Mouse (Mus musculus): ENCODE results near the gene Rhod.
"Not testable (repeated sequence)": the region's sequence is repeated elsewhere in the genome, so short reads cannot be mapped to it uniquely, and the experiment has no call there.

The Rhod gene

DNA sequence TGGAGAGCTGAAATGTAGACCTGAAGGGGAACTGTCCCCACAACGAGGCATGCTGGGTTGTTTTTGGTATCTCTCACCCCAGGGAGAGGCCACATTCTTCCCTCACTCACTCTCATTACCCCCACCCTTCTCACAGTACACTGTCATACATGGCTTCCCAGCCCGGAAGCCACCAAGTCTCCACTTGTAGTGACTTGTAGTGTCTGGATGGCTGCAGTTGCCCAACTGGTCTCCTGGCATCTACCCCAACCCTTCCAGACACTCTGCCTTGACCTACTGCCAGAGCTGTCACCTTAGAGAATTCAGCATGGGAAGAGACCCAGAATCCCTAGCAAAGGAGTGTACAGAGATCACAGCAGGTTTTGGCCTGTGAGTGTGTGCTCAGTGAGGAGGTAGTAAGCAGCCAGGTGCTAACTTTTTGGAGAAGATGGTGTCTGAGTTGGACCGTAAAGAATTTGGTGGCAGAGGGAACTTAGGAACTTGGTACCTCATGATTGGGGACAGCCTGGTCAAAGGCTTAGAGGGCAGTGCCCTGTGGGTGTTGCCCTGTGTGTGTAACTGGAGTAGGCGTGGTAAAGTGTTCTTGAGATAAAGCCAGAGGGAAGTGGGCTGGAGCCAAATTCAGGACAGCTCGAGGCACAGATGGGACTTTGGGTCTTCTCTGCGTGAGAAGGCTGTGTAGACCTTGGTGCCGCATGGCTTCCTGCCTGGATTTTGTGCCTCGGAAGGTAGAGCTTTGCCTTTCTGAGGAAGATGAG is 18.9 kb downstream of the Rhod start:
- in situ Hi-C loops (cut with MboI; ENCODE audit: unreplicated experiment in 2 of 2): loop anchor here in 1 of 2 experiments (25.0 kb wide), 1 partner anchor 333 kb away; the partner anchor contains the start of genes Cabp2, Cdk2ap2 and Pitpnm1

DNA sequence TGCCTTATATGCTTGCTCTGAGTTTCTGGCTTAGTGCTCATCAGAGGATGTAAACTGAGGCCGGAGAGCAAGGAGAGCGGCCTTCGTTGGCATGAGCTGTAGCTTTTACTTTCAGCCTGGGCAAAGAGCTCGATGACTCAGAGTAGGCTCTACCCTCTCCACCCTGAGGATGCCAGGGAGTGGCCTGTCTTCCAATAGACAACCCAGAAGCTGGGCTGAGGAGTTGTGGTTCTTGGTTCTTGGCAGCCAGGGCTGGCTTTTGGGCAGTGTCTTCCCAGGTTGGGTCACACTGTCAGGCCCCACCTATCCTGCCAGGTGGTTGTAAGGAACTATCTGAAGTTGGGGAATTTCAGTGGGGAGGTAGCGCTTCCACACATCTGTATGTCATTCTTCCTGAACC is 19.5 kb downstream of the Rhod start:
- in situ Hi-C loops (cut with MboI; ENCODE audit: unreplicated experiment in 2 of 2): loop anchor here (5.0 to 25.0 kb wide), 4 partner anchors 87 to 332 kb away; partner anchors contain the start of genes Cabp2 (in 1 of the 2), Cdk2ap2 (in 1 of the 2), Pitpnm1 (in 1 of the 2) and Ssh3 (in 1 of the 2)

DNA sequence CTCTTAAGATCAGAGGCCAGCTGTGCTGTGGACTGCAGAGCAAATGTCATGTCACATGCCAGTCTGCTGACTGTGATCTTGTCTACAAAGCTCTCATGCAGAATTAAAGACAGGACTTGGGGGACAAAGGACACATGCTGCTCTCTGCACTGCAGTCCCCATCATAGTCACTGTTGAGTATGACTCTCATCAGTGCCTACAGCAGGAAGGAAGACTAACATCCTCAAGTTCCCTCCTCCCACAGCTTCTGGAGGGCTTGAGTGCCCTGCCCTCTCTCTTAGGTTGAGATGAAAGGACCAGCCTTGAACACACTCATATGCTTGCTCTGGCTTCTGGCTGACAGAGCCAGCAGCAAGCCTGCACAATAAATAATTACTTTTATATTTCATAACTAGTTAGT is 21.5 kb downstream of the Rhod start:
- in situ Hi-C loops (cut with MboI; ENCODE audit: unreplicated experiment in 2 of 2): loop anchor here (5.0 to 25.0 kb wide), 4 partner anchors 85 to 330 kb away; partner anchors contain the start of genes Cabp2 (in 1 of the 2), Cdk2ap2 (in 1 of the 2), Pitpnm1 (in 1 of the 2) and Ssh3 (in 1 of the 2)

DNA sequence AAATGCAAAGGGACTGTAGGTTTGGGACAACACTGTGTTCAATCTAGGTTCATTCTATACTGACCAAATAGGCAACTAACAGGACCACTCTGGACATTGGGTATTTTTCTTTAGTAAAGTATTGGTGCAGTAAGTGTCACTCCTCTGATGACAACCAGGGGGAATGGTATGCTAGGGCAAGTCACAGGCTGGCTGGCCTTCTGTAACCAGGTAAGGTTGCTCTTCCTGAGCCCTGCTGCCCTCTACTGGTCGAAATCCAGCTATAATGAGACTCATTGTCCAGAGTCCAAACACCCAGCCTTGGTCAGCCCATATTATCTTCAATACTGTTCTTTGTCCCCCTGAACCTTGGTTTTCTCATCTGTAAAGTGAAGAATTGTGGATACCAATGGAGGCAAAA is 22.0 kb downstream of the Rhod start:
- in situ Hi-C loops (cut with MboI; ENCODE audit: unreplicated experiment in 2 of 2): loop anchor here (5.0 to 25.0 kb wide), 4 partner anchors 85 to 330 kb away; partner anchors contain the start of genes Cabp2 (in 1 of the 2), Cdk2ap2 (in 1 of the 2), Pitpnm1 (in 1 of the 2) and Ssh3 (in 1 of the 2)

DNA sequence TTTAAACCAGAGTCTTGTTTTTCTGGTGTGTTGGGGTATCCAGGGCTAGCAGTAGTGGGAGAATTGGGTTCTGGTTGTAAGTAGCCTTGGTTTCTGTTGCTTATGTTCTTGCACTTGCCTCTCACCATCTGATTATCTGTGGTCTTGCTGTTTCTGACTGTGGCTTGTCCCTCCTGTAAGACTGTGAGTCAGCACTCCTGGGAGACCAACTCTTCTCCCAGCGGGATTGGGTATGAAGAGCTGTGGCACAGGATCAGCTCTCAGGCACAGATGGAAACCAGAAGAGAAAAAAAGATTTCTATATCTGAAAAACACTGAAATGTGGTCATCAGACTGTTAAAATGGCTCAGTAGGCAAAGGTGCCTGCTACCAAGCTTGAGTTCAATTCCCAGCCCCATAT is 24.6 kb downstream of the Rhod start:
- in situ Hi-C loops (cut with MboI; ENCODE audit: unreplicated experiment in 2 of 2): loop anchor here (5.0 to 25.0 kb wide), 4 partner anchors 82 to 327 kb away; partner anchors contain the start of genes Cabp2 (in 1 of the 2), Cdk2ap2 (in 1 of the 2), Pitpnm1 (in 1 of the 2) and Ssh3 (in 1 of the 2)

DNA sequence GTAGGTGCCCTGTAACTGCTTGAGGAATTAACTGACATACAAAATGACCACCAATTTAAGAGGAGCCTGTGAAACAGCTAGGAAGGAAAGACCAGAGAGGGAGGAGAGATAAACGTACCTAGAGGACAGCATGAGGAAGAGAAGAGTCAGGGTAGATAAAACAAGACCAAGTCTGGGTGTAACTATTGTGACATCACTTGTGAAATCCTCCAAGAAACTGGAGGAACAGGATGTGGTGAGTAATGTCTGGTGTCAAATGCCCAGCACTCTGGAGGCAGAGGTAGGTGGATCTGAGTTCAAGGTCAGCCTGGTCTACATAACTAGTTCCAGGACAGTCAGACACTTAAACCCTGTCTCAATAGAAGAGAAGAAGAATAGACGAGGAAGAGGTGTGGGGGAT is 30.2 kb downstream of the Rhod start:
- in situ Hi-C loops (cut with MboI; ENCODE audit: unreplicated experiment in 2 of 2): loop anchor here in 1 of 2 experiments (25.0 kb wide), 1 partner anchor 322 kb away; the partner anchor contains the start of genes Cabp2, Cdk2ap2 and Pitpnm1

DNA sequence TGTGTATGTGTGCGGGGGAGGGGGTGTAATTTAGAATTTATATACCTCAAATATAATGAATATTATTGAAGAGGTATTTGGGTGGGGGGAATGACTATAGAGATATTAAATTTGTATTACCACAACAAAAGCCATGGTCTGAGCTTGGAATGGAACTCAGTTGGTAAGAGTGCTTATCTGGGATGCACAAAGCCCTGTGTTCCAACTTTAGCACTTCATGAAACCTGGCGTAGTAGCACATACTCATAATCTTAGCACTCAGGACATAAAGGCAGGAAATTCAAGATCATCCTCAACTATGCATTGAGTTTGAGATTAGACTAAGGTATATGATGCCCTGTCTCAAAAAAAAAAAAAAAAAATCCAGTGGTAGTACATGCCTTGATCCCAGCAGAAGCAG is 34.4 kb downstream of the Rhod start:
- in situ Hi-C loops (cut with MboI; ENCODE audit: unreplicated experiment in 2 of 2): loop anchor here in 1 of 2 experiments (25.0 kb wide), 1 partner anchor 318 kb away; the partner anchor contains the start of genes Cabp2, Cdk2ap2 and Pitpnm1

DNA sequence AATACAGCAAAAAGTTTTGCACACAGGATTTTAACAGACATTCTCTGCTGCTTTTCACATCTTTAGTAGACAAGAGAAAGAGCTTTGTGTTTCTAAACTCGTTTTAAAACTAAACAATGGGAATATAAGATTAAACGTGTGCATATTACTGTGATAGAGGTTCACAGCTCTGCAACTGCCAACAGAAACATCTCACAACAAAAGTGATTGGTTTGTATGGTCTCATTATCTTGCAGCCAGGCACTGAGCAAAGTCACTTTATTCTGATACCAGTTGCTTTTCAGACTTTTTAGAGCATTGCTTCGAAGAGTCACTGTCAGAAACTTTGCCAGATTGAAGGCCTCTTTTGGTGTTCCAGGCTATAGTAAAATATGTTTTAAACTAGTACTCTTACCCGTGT is 40.3 kb downstream of the Rhod start:
- in situ Hi-C loops (cut with MboI; ENCODE audit: unreplicated experiment in 2 of 2): no loop called here

DNA sequence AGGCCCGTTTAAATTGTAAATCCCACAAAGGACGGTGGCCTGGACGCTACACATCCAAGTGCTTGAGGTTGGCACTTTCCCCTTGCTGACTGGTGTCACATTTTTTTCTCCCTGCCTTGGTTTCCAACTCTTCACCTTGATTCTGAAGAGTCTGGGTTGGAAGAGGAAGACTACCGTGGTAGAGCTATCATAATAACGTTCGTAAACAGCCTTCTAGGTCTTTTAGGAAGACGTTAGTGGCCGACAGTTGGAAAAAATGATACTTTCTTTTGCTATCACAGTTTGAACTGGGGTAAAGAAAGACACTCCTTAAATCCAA is 40.6 kb downstream of the Rhod start:
- in situ Hi-C loops (cut with MboI; ENCODE audit: unreplicated experiment in 2 of 2): no loop called here

DNA sequence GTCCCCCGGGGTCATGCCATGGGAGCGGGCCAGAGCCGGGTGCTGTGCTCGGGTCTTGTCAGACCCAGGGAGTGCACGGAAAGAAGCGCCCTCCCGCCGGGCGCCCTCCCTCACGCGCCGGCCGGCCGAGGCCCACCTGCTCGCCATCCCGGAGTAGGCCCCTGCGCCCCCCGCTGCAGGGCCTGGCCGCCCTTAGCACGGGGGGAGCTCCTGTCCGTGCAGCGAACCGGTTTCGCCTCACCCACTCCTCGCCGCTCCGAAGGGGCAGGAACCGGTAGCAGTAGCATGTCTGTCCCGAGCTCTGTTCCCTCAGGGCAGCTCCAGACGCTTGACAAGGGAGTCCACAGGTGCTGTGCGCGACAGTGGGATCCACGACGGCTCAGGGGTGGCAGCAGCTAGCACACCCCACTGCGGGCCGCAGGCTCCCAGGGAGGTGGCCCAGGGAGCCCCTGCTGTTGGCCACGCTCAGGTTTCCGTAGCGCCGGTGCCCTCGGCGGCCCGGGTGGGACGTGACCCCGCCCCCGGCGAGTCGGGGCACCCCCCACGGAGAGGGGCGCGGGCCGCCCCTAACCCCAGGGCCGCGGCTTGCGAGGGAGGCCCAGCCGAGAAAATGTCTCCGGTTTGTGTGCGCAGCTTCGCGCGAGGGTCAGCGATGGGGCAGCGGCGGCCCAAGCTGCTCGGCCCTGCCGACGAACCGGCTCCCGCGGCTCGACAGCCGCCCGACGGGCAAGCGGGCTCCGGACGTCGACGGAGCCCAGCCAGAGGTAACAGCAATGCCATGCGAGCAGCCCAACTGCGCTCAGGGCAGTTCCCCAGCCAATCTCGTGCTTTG is 41.2 kb downstream of the Rhod start, which contains the start of gene Kdm2a:
Gene Kdm2a (minus strand): TSS at position 488 of the 832 bp plus-strand sequence.
- in situ Hi-C loops (cut with MboI; ENCODE audit: unreplicated experiment in 2 of 2): no loop called here

DNA sequence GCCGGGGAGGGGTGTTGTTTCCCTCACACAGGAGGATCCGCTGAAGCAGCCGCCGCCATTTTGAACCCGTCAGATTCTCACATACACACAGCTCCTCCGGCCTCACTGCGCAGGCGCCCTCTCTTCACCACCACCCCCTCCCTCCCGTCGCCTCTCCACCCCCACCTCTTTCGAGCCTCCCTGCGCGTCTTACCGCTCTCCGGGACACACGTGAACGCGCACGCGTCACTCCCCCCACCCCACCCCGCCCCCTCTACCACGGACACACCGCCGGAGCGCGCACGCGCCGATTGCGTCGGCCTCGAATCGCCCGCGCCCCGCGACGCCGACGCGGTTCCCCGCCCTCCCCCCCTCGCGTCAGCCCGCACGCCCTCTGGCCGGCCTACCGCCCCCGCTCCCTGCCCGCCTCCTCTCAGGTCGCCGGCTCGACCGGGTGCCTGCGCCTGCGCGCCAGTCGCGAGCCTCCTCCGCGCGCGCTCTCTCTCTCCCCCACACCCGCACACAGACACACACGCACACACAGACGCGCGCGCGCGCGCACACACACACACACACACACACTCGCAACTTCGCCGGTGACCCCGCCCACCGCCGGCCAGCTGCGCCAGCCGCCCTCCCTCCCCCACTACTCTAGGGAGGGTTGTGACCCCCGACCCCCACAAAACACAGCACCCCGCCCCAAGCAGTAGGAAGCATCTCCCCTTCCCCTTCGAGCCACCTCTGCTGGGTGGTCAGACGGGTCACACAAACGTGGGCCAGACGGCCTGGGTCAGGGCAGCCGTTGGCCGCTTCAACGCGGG is 42.0 kb downstream of the Rhod start:
- in situ Hi-C loops (cut with MboI; ENCODE audit: unreplicated experiment in 2 of 2): no loop called here

DNA sequence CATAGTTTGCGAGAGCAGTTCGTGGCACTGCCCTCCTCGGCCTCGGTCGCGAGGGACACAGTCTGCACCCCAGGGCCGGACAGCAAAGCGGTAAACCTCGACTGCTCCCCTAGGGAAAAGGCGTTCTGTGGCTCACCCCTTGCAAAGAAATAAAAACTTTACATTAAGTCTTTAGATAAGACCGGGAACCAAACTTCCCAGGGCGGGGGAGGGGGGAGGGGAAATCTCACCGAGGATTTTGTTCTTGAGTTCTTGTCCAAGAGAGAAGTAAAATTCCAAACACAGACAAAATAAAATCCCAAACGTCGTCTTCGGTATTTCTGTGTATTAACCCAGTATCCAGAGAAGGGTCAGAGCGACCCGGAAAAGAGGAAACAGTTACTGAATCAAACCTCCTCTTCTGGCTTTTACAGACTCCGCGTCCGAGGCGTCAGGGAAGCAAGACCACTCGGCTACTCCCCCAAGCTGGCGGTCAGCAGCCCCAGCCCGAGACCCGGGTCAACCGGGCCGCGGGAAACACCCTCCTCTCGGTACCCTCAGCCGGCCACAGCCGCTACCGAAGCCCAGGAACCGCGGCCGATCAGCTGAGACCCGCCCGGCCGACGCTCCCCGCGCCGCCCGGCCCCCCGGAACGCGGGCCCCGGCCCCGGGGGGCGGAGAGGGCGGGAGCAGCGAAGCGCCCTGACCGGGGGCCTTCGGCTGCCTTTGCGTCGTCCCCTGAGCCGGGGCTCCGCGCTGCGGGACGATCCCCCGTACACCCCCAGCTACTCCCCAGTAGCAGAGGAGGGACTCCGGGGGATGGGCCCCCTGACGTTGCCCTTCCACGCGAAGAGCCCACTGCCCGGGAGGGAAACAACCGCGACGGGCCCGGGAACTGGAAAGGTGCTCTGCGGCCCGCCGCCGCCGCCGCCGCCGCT is 42.9 kb downstream of the Rhod start:
- in situ Hi-C loops (cut with MboI; ENCODE audit: unreplicated experiment in 2 of 2): no loop called here

DNA sequence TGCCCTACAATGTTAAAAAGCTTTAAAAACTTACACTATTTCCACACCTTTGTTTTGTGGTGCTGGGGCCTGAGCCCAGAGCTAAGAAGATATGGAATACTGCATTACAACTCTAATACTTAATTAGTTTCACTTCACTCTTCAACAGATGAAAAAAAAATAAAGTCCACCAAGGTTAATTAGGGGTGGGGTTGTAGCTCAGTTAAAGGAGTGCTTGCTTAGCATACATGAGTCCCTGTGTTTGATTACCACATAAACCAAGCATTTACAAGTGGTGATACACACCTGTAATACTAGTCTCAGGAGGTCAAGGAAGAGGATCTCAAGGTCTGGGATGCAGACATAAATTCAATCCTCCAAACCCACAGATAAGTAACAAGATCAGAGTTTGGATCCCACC is 52.0 kb downstream of the Rhod start:
- in situ Hi-C loops (cut with MboI; ENCODE audit: unreplicated experiment in 2 of 2): no loop called here

DNA sequence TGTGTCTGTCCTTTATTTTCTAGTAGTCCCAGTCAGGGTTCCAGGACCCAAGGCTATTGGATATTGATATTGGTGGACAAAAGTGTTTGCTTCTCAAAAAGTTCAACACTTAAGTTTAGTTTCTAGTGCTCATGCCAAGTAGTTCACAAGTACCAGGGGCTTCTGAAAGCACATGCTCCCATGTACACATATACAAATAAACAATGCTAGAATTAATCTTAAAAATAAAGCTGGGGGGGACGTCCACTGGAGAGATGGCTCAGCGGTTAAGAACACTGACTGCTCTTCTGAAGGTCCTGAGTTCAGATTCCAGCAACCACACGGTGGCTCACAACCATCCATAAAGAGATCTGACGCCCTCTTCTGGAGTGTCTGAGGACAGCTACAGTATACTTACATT is 54.2 kb downstream of the Rhod start:
- in situ Hi-C loops (cut with MboI; ENCODE audit: unreplicated experiment in 2 of 2): no loop called here

DNA sequence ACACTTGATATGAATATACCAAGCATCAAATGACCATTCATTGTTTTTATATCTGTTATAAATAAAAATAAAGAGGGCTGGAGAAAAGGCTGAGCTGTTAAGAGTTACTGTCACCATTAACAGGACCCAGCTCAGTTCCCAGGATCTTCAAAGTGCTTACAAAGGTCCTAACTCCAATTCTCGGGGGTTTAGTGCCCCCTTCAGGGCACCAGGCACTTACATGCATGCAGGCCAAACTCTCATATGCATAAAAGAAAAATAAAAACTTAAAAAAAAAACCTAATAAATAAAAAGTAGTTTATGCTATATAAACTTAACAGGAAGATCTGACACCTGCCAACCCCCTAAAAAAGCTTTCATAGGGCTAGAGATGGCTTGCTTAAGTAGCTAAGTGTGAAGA is 54.9 kb downstream of the Rhod start:
- in situ Hi-C loops (cut with MboI; ENCODE audit: unreplicated experiment in 2 of 2): no loop called here

DNA sequence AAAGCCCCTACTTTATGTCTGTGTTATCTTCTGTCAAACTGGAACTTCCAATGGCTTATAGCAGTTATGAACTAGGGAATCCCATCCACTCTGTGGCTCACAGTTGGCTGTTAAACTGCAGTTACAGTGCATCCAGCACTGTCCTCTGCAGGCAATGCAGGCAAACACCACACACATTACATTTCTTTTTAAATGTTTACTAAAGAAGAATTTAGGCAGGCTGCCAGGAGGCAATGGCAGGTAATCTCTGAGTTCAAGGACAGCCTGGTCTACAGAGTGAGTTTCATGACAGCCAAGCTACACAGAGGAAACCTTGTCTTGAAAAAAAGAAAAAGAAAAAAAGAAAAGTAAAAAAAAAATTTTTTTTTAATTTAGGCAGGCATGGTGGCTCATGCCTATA is 55.9 kb downstream of the Rhod start:
- in situ Hi-C loops (cut with MboI; ENCODE audit: unreplicated experiment in 2 of 2): no loop called here

DNA sequence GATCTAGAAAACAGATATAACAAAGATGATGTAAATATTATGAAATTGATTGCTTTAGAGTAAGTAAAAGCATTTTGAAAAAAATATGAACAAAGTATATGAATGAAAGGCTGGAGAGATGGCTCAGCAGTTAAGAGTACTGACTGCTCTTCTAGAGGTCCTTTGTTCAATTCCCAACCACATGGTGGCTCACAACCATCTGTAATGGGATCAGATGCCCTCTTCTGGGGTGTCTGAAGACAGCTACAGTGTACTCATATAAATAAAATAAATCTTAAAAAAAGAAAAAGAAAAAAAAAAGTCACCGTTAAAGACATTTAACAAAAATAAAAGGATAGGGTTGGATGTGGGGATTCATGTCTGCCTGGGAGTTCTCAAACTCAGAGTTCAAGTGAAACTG is 56.9 kb downstream of the Rhod start:
- in situ Hi-C loops (cut with MboI; ENCODE audit: unreplicated experiment in 2 of 2): not testable (repeated sequence)

Measured in v-Abl transformed pro-B cells (cell line).